Mouse (Mus musculus): Measurements from ENCODE around the gene Vdr. TPM values are rescaled to one million over a fixed set of nuclear protein-coding genes. Genes with fewer than 3 reads are reported as not detected.

The Vdr gene
- total and polyA plus RNA-seq, 2 experiments from 2014 or later, result 0.12 to 0.27 TPM

- Histone ChIP-seq H3K36me3 (ENCODE audit: insufficient read depth, low read length) (no peaks in the 10 kb centered on the region), H3K27me3 (ENCODE audit: insufficient read depth, low read length) (no peaks in the 10 kb centered on the region), H3K4me2 (ENCODE audit: low read depth, low read length, poor library complexity, severe bottlenecking) (no peak overlapping the region), H3K4me1 (ENCODE audit: insufficient read depth, low read length) (no peaks in the 10 kb centered on the region), H3K27ac (ENCODE audit: low read depth, low read length) (no peak overlapping the region), H3K9ac (replicated peaks; ENCODE audit: low read length, poor library complexity, severe bottlenecking) (no peak overlapping the region), H3K4me3 (ENCODE audit: low read depth, low read length) (no peak overlapping the region), H3K9me3 (ENCODE audit: low read length) (no peaks in the 10 kb centered on the region)
- ATAC-seq (ENCODE audit: low FRiP score) (no peak), DNase-seq (ENCODE audit: low spot score) (no peak)
- peak; percentile 22 for TF ChIP-seq CTCF (IDR thresholded peaks at IDR 0.05)
- WGBS, result 41% methylated on average over 8 of the region's 8 CpGs
Observed at GRCm38 (mm10) chr15:97854059-97854458, 56.4 kb downstream of the Vdr start.

GRCm38 (mm10) chr15:97852291-97852690 is 58.1 kb downstream of the Vdr start:
- Histone ChIP-seq H3K4me2 (ENCODE audit: low read depth, low read length, poor library complexity, severe bottlenecking) (no peak overlapping the region), H3K36me3 (ENCODE audit: insufficient read depth, low read length) (no peaks in the 10 kb centered on the region), H3K4me1 (ENCODE audit: insufficient read depth, low read length) (no peaks in the 10 kb centered on the region), H3K9ac (replicated peaks; ENCODE audit: low read length, poor library complexity, severe bottlenecking) (no peak overlapping the region), H3K4me3 (ENCODE audit: low read depth, low read length) (no peak overlapping the region), H3K27ac (ENCODE audit: low read depth, low read length) (no peak overlapping the region), H3K27me3 (ENCODE audit: insufficient read depth, low read length) (no peaks in the 10 kb centered on the region), H3K9me3 (ENCODE audit: low read length) (no peaks in the 10 kb centered on the region)
- no peak for TF ChIP-seq CTCF (IDR thresholded peaks at IDR 0.05)
- ATAC-seq (ENCODE audit: low FRiP score) (no peak), DNase-seq (ENCODE audit: low spot score) (no peak)
- WGBS, result 94% methylated on average over 3 of the region's 3 CpGs

GRCm38 (mm10) chr15:97851011-97851410 is 59.4 kb downstream of the Vdr start:
- no peak for TF ChIP-seq CTCF (IDR thresholded peaks at IDR 0.05)
- Histone ChIP-seq H3K4me3 (ENCODE audit: low read depth, low read length) (no peak overlapping the region), H3K4me1 (ENCODE audit: insufficient read depth, low read length) (no peaks in the 10 kb centered on the region), H3K27ac (ENCODE audit: low read depth, low read length) (no peak overlapping the region), H3K36me3 (ENCODE audit: insufficient read depth, low read length) (no peaks in the 10 kb centered on the region), H3K9me3 (ENCODE audit: low read length) (no peaks in the 10 kb centered on the region), H3K9ac (replicated peaks; ENCODE audit: low read length, poor library complexity, severe bottlenecking) (no peak overlapping the region), H3K27me3 (ENCODE audit: insufficient read depth, low read length) (no peaks in the 10 kb centered on the region), H3K4me2 (ENCODE audit: low read depth, low read length, poor library complexity, severe bottlenecking) (no peak overlapping the region)
- DNase-seq (ENCODE audit: low spot score) (no peak), ATAC-seq (ENCODE audit: low FRiP score) (no peak)
- 90% methylated on average over 5 of the region's 5 CpGs for WGBS

- no peaks in the 10 kb centered on the region for H3K36me3 ChIP-seq (ENCODE audit: insufficient read depth, low read length)
- H3K27me3 ChIP-seq (ENCODE audit: insufficient read depth, low read length), result no peaks in the 10 kb centered on the region
- DNase-seq (ENCODE audit: low spot score) (peak; percentile 38), ATAC-seq (ENCODE audit: low FRiP score) (no peak)
- no peak overlapping the region for H3K9ac ChIP-seq (replicated peaks; ENCODE audit: low read length, poor library complexity, severe bottlenecking)
- H3K4me2 ChIP-seq (ENCODE audit: low read depth, low read length, poor library complexity, severe bottlenecking), result no peak overlapping the region
- no peak overlapping the region for H3K4me3 ChIP-seq (ENCODE audit: low read depth, low read length)
- no peak overlapping the region for H3K27ac ChIP-seq (ENCODE audit: low read depth, low read length)
- WGBS, result 27% methylated on average over 2 of the region's 2 CpGs
- no peaks in the 10 kb centered on the region for H3K9me3 ChIP-seq (ENCODE audit: low read length)
- peak; percentile 60 for TF ChIP-seq CTCF (IDR thresholded peaks at IDR 0.05)
- no peaks in the 10 kb centered on the region for H3K4me1 ChIP-seq (ENCODE audit: insufficient read depth, low read length)
Observed at GRCm38 (mm10) chr15:97850441-97850840, 60.0 kb downstream of the Vdr start.

GRCm38 (mm10) chr15:97849116-97849911 is 61.1 kb downstream of the Vdr start:
- 5% methylated on average over 19 of the region's 19 CpGs for whole genome bisulfite sequencing
- Histone ChIP-seq H3K4me3 (ENCODE audit: low read depth, low read length) (peak overlapping the region; percentile 22), H3K27me3 (ENCODE audit: insufficient read depth, low read length) (no peaks in the 10 kb centered on the region), H3K27ac (ENCODE audit: low read depth, low read length) (peak overlapping the region; percentile 44; the same call in 1 of the 2 replicates), H3K36me3 (ENCODE audit: insufficient read depth, low read length) (no peaks in the 10 kb centered on the region), H3K9ac (replicated peaks; ENCODE audit: low read length, poor library complexity, severe bottlenecking) (no peak overlapping the region), H3K4me2 (ENCODE audit: low read depth, low read length, poor library complexity, severe bottlenecking) (peak overlapping the region; percentile 54), H3K4me1 (ENCODE audit: insufficient read depth, low read length) (no peaks in the 10 kb centered on the region), H3K9me3 (ENCODE audit: low read length) (no peaks in the 10 kb centered on the region)
- DNase-seq (ENCODE audit: low spot score) (peak; percentile 97), ATAC-seq (ENCODE audit: low FRiP score) (peak; percentile 85)
- TF ChIP-seq CTCF (IDR thresholded peaks at IDR 0.05), result peak; percentile 94

GRCm38 (mm10) chr15:97847866-97848265 is 62.6 kb downstream of the Vdr start:
- Histone ChIP-seq H3K4me1 (ENCODE audit: insufficient read depth, low read length) (no peaks in the 10 kb centered on the region), H3K27me3 (ENCODE audit: insufficient read depth, low read length) (no peaks in the 10 kb centered on the region), H3K4me2 (ENCODE audit: low read depth, low read length, poor library complexity, severe bottlenecking) (no peak overlapping the region), H3K9me3 (ENCODE audit: low read length) (no peaks in the 10 kb centered on the region), H3K27ac (ENCODE audit: low read depth, low read length) (no peak overlapping the region), H3K36me3 (ENCODE audit: insufficient read depth, low read length) (no peaks in the 10 kb centered on the region), H3K9ac (replicated peaks; ENCODE audit: low read length, poor library complexity, severe bottlenecking) (no peak overlapping the region), H3K4me3 (ENCODE audit: low read depth, low read length) (no peak overlapping the region)
- ATAC-seq (ENCODE audit: low FRiP score) (no peak), DNase-seq (ENCODE audit: low spot score) (no peak)
- WGBS, result 93% methylated on average over 2 of the region's 2 CpGs
- no peak for TF ChIP-seq CTCF (IDR thresholded peaks at IDR 0.05)

Data from midbrain, postnatal 0 days (tissue).